Comparison of ENCODE assay signal across 10 mouse cellular contexts in genomic region chr17:84385696-84386095, GRCm38 (mm10).
DNase-seq lines count a peak whose midpoint lies in the region; ATAC-seq and TF ChIP-seq lines count a peak whose summit lies in the region.
"Had no signal": no experiment of that assay in that cellular context is flagged by ENCODE, and none has a peak within 500 bp of the region (broad histone marks: within the 10 kb centered on the region; RNA-seq: fewer than 3 reads in every experiment).

No protein-coding gene starts in this region.

- H3K4me1 ChIP-seq in limb, embryonic 14.5 days (ENCODE audit: control insufficient read depth, insufficient read depth, low read length) = peaks cover 6% of the 10 kb centered on the region; the same call in 1 of the 2 replicates
- H3K4me1 ChIP-seq in limb, embryonic 10.5 days = no peaks in the 10 kb centered on the region
- H3K4me1 ChIP-seq: liver, embryonic 15.5 days had no signal

- H3K27ac ChIP-seq in limb, embryonic 14.5 days (replicated peaks; ENCODE audit: low read depth, low read length) = no peak overlapping the region
- no peak overlapping the region for H3K27ac ChIP-seq in limb, embryonic 10.5 days
- H3K27ac ChIP-seq: liver, embryonic 15.5 days had no signal

- peak; percentile 46 for DNase-seq in cerebellum, adult 9-10 months
- no peak for DNase-seq in cerebellum, adult 9-11 months
- DNase-seq in limb, embryonic 14.5 days (ENCODE audit: low spot score) = peak; percentile 56
- DNase-seq in limb, embryonic 10.5 days (ENCODE audit: low spot score) = no peak
- peak; percentile 60 for DNase-seq in brain, adult 2 months (ENCODE audit: low read depth, low spot score)
- DNase-seq in naive thymus-derived CD4-positive, alpha-beta T cell, adult 2 months (ENCODE audit: low read depth) = peak; percentile 69
- no peak for DNase-seq in cerebellum, postnatal 36 days
- DNase-seq in frontal cortex, postnatal 36 days (ENCODE audit: low spot score in 2 of 2) = no peak
- DNase-seq: B cell, adult 2 months had no signal

- no peak overlapping the region for H3K9ac ChIP-seq in limb, embryonic 14.5 days (ENCODE audit: low read depth, low read length, severe bottlenecking)
- H3K9ac ChIP-seq: liver, embryonic 15.5 days had no signal

- H3K9me3 ChIP-seq in limb, embryonic 14.5 days (ENCODE audit: control insufficient read depth, low read length) = no peaks in the 10 kb centered on the region
- H3K9me3 ChIP-seq in limb, embryonic 10.5 days (replicated peaks) = no peaks in the 10 kb centered on the region
- H3K9me3 ChIP-seq: liver, embryonic 15.5 days had no signal

- no peaks in the 10 kb centered on the region for H3K27me3 ChIP-seq in limb, embryonic 14.5 days (ENCODE audit: control insufficient read depth, insufficient read depth, low read length)
- H3K27me3 ChIP-seq in limb, embryonic 10.5 days (ENCODE audit: low read depth, poor library complexity, severe bottlenecking) = no peaks in the 10 kb centered on the region
- H3K27me3 ChIP-seq: liver, embryonic 15.5 days had no signal

- no peak overlapping the region for H3K4me2 ChIP-seq in limb, embryonic 14.5 days (replicated peaks; ENCODE audit: low read depth, low read length, severe bottlenecking)
- H3K4me2 ChIP-seq: liver, embryonic 15.5 days had no signal

- TF ChIP-seq POLR2A in limb, embryonic 14.5 days (IDR thresholded peaks at IDR 0.05; ENCODE audit: borderline replicate concordance, extremely low read depth, insufficient read depth, insufficient read length) = no peak

- no peak overlapping the region for H3K4me3 ChIP-seq in limb, embryonic 14.5 days (replicated peaks; ENCODE audit: low read length)
- no peak overlapping the region for H3K4me3 ChIP-seq in limb, embryonic 10.5 days
- H3K4me3 ChIP-seq: liver, embryonic 15.5 days had no signal

- ATAC-seq in limb, embryonic 14.5 days (ENCODE audit: low FRiP score, low read depth) = no peak

- 83% methylated on average over 6 of the region's 6 CpGs for WGBS in limb, embryonic 14.5 days
- 95% methylated on average over 6 of the region's 6 CpGs for WGBS in limb, embryonic 10.5 days

- peaks cover 35% of the 10 kb centered on the region for H3K36me3 ChIP-seq in limb, embryonic 14.5 days (ENCODE audit: control insufficient read depth, insufficient read depth, low read length)
- peaks cover 70% of the 10 kb centered on the region for H3K36me3 ChIP-seq in limb, embryonic 10.5 days

Comparison
In these comparisons a context has a peak if more than half of its experiments do, and no peak if none do; other contexts are left out.
1. DNase-seq: peak in cerebellum, adult 9-10 months (single experiment), limb, embryonic 14.5 days (single experiment), brain, adult 2 months (single experiment) and naive thymus-derived CD4-positive, alpha-beta T cell, adult 2 months (single experiment); none in cerebellum, adult 9-11 months (single experiment), limb, embryonic 10.5 days (single experiment), cerebellum, postnatal 36 days (0 of 2) and frontal cortex, postnatal 36 days (0 of 2).